Mouse (Mus musculus) cerebellum, postnatal 25 days (tissue): ENCODE data around the gene Gm11567.
"Not testable (repeated sequence)": the region's sequence is repeated elsewhere in the genome, so short reads cannot be mapped to it uniquely, and the experiment has no call there.

Experiments used
- DNase-seq, 2 experiments: peaks; one replicate each; pipeline ENCODE4 v3.0.0; 2021; ENCODE audit warnings: mixed read lengths in 2 of 2

Gm11567 gene

DNA sequence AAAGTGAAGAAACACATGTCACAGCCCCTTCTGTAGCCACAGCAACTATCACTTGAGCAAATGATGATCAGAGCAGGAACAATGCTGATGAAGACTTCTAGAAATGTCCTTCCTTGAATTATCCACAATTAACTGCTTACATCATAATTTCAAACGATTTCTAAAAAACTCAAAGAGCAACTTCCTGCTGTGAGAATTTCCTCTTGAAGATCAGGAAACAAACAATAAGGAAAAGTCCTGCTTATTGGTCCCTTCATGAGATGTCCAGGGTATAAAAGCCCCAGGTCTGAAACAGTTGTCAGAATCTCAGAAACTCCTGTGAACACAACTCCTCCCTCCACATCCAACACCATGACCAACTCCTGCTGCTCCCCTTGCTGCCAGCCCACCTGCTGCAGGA lies at the start of gene Gm11567:
TSS of gene Gm11567 (plus strand) at position 301 of the 400 bp plus-strand sequence.
- not testable (repeated sequence) for DNase-seq

DNA sequence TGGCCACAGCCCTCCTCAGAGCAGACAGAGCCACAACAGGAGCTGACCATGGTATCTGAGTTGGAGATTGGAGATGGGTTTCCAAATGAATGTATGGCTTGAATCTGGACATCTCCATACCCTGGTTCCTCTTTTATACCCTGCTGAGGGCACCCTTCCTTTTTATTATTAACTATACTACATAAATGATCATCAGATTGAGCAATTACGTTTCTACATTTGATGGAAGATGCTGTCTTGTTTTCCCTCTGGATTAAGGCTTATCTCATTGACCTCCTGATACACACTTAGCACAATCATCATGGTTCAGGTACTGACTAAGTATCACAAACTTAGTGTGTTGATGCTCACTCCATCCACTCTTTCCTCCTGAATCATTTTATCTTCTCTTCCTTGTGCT lies 41.0 kb upstream of the Gm11567 start, which contains the start of gene 2300003K06Rik:
TSS of gene 2300003K06Rik (minus strand) at position 101 of the 400 bp plus-strand sequence.
- no peak for DNase-seq

DNA sequence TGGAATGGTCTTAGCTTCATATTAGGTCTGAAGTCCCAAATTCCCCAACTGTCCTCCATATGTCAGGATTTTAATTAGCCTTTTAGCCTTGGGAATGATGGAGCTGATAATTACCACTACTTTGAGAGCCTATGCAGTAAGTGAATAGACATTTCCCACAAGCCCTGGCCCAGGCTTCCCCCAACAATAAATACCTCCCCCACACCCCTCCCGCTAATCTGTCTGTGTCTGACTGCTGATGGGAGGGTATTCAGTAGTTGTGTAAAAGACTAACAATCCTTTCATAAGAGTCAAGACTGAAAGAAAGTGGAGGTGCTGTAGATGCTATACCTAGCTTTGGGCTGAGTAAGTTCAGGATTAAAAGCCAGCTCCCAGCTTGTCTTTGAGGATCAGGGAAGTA lies 36.8 kb upstream of the Gm11567 start:
- no peak for DNase-seq

DNA sequence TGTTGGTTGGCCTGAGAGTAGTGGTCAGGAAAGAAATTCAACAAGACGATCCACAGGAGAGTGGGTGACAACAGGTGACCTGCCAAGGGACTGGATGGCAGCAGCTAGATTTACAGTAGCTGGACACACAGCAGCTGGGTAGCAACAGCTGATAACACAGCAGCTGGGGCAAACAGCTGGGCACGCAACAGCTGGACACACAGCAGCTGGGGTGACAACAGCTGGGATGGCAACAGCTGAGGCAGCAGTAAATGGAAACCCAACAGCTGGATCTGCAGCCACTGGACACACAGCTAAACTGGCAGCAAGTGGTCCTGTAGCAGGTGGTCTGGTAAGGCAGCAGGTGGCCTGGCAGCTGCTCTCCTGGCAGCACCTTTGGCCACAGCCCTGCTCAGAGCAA lies 32.2 kb upstream of the Gm11567 start:
- DNase-seq: no peak

DNA sequence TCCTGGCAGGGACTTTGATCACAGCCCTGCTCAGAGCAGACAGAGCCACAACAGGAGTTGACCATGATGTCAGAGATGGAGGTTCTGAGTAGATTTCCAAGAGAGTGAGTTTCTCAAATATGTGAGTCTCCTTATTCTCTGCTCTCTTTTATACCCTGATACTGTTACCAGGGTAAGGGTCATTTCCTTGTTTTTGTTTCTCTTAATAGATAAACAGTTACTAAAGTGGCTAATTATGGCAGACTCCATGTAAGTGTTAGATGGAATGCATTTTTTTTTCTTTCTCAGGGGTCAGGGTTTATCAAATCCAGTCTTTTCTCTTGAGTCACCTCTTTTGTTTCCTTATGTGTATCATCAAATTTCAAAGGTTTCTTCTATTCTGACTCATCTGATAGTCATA lies 27.5 kb upstream of the Gm11567 start, which contains the start of gene Krtap4-16:
TSS of gene Krtap4-16 (minus strand) at position 101 of the 400 bp plus-strand sequence.
- no peak for DNase-seq

DNA sequence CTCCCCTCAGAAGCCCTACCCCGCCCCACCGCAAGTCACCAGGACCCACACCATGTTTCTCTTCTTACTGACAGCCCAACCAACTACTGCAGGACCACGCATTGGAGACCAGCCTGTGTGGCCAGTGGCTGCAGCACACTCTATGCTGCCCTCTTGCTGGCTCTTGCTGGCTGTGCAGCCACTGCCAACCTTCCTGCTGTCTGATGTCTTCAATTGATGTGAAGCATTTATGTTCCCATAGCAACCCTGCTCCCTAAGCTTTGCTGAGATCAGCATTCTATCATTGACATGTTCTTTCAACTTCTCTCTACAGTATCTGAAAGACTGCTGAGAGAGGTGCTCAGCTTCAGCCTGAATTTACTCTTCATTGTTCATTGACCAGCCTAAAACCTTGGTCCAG lies 24.9 kb upstream of the Gm11567 start:
- DNase-seq: peak in 1 of 2 experiments; percentile 6

DNA sequence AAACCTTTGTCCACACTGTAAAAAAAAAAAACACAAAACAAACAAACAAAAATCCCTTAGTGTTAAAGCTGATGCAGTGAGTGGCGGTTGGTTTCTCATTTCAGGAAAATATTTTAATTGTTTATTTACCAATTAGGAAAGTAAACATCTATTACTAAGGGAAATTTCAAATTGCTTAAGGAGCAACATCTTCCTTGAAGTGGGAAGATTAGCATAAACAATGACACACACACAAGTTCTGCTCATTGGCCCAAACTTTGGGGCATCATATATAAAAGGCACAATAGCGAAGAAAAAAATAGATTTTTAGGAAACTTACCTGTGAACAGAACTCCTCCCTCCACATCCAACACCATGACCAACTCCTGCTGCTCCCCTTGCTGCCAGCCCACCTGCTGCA lies 21.4 kb upstream of the Gm11567 start, which contains the start of gene Gm11568:
TSS of gene Gm11568 (plus strand) at position 301 of the 400 bp plus-strand sequence.
- no peak for DNase-seq

DNA sequence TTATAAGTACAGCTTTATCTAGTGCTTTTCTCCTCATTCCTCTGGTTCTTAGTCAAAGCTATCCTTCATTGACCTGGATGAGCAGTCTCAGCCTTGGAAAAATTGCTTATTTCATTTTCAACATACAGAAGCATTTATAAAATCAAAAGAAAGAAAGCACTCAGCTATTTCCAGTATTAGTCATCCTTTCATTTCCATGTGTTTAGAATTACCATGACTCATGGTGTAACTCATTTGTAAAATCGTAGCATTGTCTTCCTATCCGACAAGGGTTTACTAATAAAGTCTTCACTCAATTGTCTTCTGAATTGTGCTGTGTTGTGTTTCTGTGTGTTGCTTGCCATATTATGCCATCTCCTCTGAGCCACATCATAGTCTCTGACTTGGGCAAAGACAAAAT lies 20.2 kb upstream of the Gm11567 start:
- DNase-seq: no peak

DNA sequence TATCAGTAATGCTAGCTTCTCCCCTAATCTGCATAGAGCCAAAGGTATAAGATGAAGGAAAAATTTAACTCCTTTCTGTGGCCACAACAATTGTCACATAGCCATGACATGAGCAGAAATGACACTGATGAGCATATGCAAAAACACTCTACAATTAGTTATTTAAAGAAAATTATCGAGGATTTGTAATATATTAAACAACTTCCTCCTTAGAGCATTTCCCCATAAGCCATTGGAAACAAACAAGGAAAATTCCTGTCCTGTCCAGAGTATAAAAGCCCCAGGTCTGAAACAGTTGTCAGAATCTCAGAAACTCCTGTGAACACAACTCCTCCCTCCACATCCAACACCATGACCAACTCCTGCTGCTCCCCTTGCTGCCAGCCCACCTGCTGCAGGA lies 14.8 kb upstream of the Gm11567 start, which contains the start of gene Gm11559:
TSS of gene Gm11559 (plus strand) at position 301 of the 400 bp plus-strand sequence.
- DNase-seq: not testable (repeated sequence)

DNA sequence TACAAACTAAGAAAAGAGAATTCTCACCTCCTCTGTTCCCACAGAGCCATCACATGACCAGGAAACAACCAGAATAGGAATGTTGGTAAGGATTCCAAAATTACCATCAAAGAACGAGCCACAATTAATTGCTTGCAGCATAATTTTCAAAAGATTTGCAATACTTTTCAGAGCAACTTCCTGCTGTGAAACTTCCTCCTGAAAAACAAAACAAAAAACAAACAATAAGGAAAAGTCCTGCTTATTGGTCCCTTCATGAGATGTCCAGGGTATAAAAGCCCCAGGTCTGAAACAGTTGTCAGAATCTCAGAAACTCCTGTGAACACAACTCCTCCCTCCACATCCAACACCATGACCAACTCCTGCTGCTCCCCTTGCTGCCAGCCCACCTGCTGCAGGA lies 5.9 kb upstream of the Gm11567 start, which contains the start of gene Krtap9-1:
TSS of gene Krtap9-1 (plus strand) at position 301 of the 400 bp plus-strand sequence.
- not testable (repeated sequence) for DNase-seq

DNA sequence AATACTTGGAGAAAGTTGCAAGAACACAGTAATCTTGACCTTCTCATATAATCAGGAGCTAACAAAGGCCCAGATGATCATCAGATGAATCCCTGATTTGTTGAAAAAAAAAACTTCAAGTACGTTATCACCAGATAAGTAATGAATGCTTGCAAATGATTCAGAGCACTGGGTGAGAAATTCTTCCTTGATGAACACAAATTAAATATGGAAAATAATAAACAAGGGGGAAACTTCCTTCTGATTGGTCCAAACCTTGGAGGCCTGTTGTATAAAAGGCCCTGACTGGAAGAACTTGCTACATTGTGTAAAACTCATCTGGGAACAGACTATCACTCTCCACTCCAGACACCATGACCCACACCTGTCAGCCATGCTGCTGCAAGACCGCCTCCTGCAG lies 28.6 kb downstream of the Gm11567 start, which contains the start of gene Krtap31-1:
TSS of gene Krtap31-1 (plus strand) at position 301 of the 400 bp plus-strand sequence.
- DNase-seq: no peak

DNA sequence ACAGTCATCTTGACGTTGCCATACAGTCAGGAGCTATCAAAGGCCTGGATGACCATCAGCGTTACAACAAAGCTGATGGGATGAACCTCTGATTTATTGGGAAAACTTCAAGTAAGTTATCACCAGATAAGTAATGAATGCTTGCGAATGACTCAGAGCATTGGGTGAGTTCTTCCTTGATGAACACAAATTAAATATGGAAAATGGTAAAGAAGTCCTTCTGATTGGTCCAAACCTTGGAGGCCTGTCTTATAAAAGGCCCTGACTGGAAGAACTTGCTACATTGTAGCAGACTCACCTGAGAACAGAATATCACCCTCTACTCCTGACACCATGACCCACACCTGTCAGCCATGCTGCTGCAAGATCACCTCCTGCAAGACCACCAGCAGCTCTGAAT lies 35.5 kb downstream of the Gm11567 start, which contains the start of gene Gm11565:
TSS of gene Gm11565 (plus strand) at position 301 of the 400 bp plus-strand sequence.
- DNase-seq: no peak
